Mouse (Mus musculus) kidney, postnatal 0 days (tissue): ENCODE measurements around the gene Iqcn. TPM values are rescaled to one million over a fixed set of nuclear protein-coding genes. Genes with fewer than 3 reads are reported as not detected.

Source experiments
- ATAC-seq: fragments of 200-750 bp; cut with Nextera tagmentation; replicated peaks from 2 replicates; pipeline ENCODE4 v1.8.0; 2017; ENCODE audit warnings: low read depth, moderate number of reproducible peaks, moderate TSS enrichment, moderate library complexity; ENCODE audit not compliant: low FRiP score
- DNase-seq: peaks from one replicate; pipeline ENCODE4 v3.0.0-alpha.2; 2016; ENCODE audit warnings: low spot score
- H3K27ac ChIP-seq: fragments of 300-500 bp; sonication (generic); 2 replicates; pipeline ENCODE4 v1.5.1; 2014; ENCODE audit warnings: mild to moderate bottlenecking
- H3K27me3 ChIP-seq: fragments of 300-500 bp; sonication (generic); 2 replicates; pipeline ENCODE4 v1.6.1; 2014; ENCODE audit warnings: low read length, mixed read lengths; ENCODE audit not compliant: insufficient read depth
- H3K36me3 ChIP-seq: fragments of 300-500 bp; sonication (generic); 2 replicates; pipeline ENCODE4 v1.6.1; 2014; ENCODE audit warnings: low read length, mixed read lengths; ENCODE audit not compliant: insufficient read depth
- H3K4me1 ChIP-seq: fragments of 300-500 bp; sonication (generic); replicated peaks from 2 replicates; pipeline ENCODE4 v1.6.1; 2014; ENCODE audit warnings: antibody characterized with exemption, low read length, mixed read lengths; ENCODE audit not compliant: insufficient read depth
- H3K4me2 ChIP-seq: fragments of 300-500 bp; sonication (generic); 2 replicates; pipeline ENCODE4 v1.6.1; 2014; ENCODE audit warnings: mild to moderate bottlenecking, low read length, moderate library complexity, mixed read lengths
- H3K4me3 ChIP-seq: fragments of 300-500 bp; sonication (generic); replicated peaks from 2 replicates; pipeline ENCODE4 v1.5.1; 2014; ENCODE audit warnings: low read depth, low read length
- H3K9ac ChIP-seq: fragments of 300-500 bp; sonication (generic); 2 replicates; pipeline ENCODE4 v1.6.1; 2014; ENCODE audit warnings: low read depth, low read length
- H3K9me3 ChIP-seq: fragments of 300-500 bp; sonication (generic); replicated peaks from 2 replicates; pipeline ENCODE4 v1.6.1; 2016; ENCODE audit warnings: low read length, inconsistent platforms, mixed read lengths
- CTCF ChIP-seq: IDR thresholded peaks from 2 replicates; pipeline ENCODE4 v1.5.1; 2016; ENCODE audit warnings: antibody characterized with exemption, low read depth, mild to moderate bottlenecking, moderate library complexity
- WGBS: fragments of 180-500 bp; shearing (Covaris S2); extraction: QIAGEN DNeasy Blood & Tissue Kit; methylation state at CpG from one replicate; pipeline ENCODE4 v1.1.7; 2014; 5-methylcytosine and 5-hydroxymethylcytosine counted together
- polyA plus RNA-seq: library from polyadenylated mRNA; unstranded; fragments of >200 nt; fragmentation: Nextera tagmentation; extraction: Ambion mirVana; gene quantifications from 2 replicates; pipeline ENCODE4 v1.2.1, GENCODE M21; 2015

Gene Iqcn
- polyA plus RNA-seq, 1 experiment from 2014 or later: 0.03 TPM

GRCm38 (mm10) chr8:70667071-70667470 is 36.2 kb upstream of the Iqcn start:
- WGBS: 47% methylated on average over 5 of the region's 5 CpGs
- TF ChIP-seq CTCF: no peak
- Histone ChIP-seq H3K27me3 (no peaks in the 10 kb centered on the region), H3K4me2 (no peak overlapping the region), H3K9me3 (no peaks in the 10 kb centered on the region), H3K4me3 (no peak overlapping the region), H3K36me3 (no peaks in the 10 kb centered on the region), H3K4me1 (0 out of 2 replicates have a peak, but pooled peaks cover 3% of the 10 kb centered on the region), H3K27ac (0 out of 2 replicates have a peak overlapping the region, but pooled peaks have one; percentile 31), H3K9ac (no peak overlapping the region)
- DNase-seq (no peak), ATAC-seq (no peak)

DNA sequence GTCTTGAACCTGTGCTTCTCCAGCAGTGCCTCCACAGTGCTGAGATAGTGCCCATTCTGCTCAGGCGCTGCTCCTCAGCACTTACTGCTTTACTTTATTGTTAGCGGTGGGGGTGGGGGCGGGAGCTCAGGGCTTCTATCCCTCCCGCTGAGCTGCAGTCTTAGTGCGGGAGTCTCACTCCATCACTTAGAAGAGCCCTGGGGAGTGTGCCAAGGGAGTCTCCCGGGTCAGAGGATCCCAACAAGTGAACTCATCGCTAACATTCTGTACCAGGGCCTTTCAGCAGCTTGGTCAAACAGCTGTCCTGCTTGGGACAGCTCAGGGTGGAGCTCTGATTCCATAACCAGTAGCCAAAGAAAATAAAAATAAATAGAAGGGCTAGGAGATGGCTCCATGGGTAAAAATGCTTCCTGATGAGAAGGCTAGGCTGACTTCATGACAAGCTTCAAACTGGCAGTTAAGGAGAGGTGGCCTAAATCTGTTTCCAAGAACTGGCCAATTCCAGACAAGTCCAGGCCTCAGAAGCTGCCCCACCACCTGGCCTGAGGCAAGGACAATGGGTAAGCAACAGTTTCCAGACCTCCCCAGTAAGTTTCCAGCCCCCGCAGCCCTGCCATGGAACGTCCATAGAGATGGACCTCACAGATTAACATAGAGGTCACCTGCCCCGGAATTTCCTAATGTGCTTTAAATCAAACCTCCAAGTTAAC is 31.5 kb upstream of the Iqcn start:
- DNase-seq: no peak

GRCm38 (mm10) chr8:70672325-70673078 is 30.8 kb upstream of the Iqcn start:
- peak; percentile 37; the same call in 1 of the 2 replicates for TF ChIP-seq CTCF
- Histone ChIP-seq H3K4me3 (0 out of 2 replicates have a peak overlapping the region, but pooled peaks have one; percentile 9), H3K4me2 (peak overlapping the region; percentile 51), H3K9ac (peak overlapping the region; percentile 24; the same call in 1 of the 2 replicates), H3K36me3 (peaks cover 3% of the 10 kb centered on the region; the same call in 1 of the 2 replicates), H3K27ac (peak overlapping the region; percentile 83), H3K4me1 (peaks cover 18% of the 10 kb centered on the region), H3K27me3 (no peaks in the 10 kb centered on the region), H3K9me3 (no peaks in the 10 kb centered on the region)
- no peak for ATAC-seq
- 35% methylated on average over 19 of the region's 19 CpGs for WGBS
- DNase-seq: peak; percentile 49

More for the DNA sequence above, 31.5 kb upstream of the Iqcn start:
- no peak for ATAC-seq
- H3K4me2 ChIP-seq: no peak overlapping the region
- peaks cover 3% of the 10 kb centered on the region; the same call in 1 of the 2 replicates for H3K36me3 ChIP-seq
- WGBS: 60% methylated on average over 10 of the region's 10 CpGs
- peaks cover 18% of the 10 kb centered on the region for H3K4me1 ChIP-seq
- H3K27ac ChIP-seq: peak overlapping the region; percentile 83; the same call in 1 of the 2 replicates
- no peak overlapping the region for H3K9ac ChIP-seq
- no peak for TF ChIP-seq CTCF
- H3K27me3 ChIP-seq: no peaks in the 10 kb centered on the region
- H3K9me3 ChIP-seq: no peaks in the 10 kb centered on the region
- no peak overlapping the region for H3K4me3 ChIP-seq

DNA sequence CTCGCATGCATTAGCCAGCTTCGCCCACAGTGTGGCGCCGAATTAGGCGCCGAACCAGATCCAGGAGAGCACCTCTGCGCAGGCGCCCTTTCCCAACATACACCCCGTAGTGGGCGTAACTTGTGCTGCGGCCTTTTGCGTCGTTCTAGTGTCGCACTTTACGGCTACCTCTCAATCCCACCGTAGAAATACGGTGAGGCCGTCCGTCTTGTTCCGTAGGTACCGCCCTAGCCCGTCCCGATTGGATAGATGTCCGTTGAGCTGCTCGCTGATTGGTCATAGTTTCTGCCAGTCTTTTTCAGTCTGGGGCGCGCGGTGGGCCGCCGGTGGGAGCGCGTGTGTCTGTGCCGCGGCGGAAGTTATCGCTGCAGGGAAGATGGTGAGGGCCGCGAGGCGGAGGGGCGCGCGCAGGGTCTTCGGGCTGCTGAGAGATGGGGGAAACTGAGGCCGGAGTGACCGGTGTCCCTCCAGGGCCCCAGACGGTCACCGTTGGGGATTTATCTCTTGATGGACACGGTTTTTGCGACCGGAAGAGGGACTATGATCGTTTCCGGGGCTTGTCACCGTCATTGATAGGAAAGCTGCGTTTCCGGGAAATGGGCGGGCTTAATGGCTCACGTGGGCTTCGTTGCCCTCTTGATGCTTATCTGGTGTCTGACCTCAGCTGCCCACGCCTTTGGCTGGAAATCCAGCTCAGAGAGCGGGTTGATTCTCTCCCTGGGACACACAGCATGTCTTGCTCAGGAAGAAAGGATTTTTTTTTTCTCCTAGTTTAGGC is 30.0 kb upstream of the Iqcn start, which contains the start of gene Lsm4:
Gene Lsm4, plus strand, starts transcription at position 170 of the 778 bp plus-strand sequence.
- Histone ChIP-seq H3K4me2 (peak within 1 kb of the TSS; percentile 53), H3K4me3 (peak within 1 kb of the TSS; percentile 60), H3K9ac (peak within 1 kb of the TSS; percentile 67), H3K4me1 (peaks cover 18% of the 10 kb centered on the region), H3K27me3 (no peaks in the 10 kb centered on the region), H3K27ac (peak within 1 kb of the TSS; percentile 96), H3K36me3 (peaks cover 4% of the 10 kb centered on the region), H3K9me3 (no peaks in the 10 kb centered on the region)
- ATAC-seq: peak; percentile 96
- TF ChIP-seq CTCF: peak; percentile 89
- WGBS: under 1% methylated on average over 60 of the region's 60 CpGs
- peak; percentile 100 for DNase-seq

DNA sequence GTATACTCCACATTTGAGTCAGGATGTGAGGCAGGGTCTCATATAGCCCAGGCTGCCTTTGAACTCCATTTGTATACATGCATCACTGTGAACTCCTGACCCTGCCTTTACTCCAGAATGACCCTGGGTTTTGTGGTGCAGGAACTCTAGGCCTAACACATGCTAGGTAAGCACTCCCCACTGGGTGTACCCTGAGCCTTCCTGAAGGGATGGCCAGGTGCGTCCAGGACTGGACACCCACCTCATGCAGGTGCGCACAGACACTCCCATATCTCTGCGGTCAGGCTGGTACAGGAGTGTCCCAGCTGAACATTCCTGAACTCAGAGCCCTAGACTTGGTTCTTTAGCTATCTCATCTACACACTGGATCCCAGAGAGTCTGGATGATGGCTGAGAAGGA is 29.1 kb upstream of the Iqcn start:
- Histone ChIP-seq H3K4me2 (peak overlapping the region; percentile 53), H3K4me1 (peaks cover 18% of the 10 kb centered on the region), H3K27me3 (no peaks in the 10 kb centered on the region), H3K4me3 (peak overlapping the region; percentile 60), H3K9ac (peak overlapping the region; percentile 67; the same call in 1 of the 2 replicates), H3K27ac (peak overlapping the region; percentile 96), H3K36me3 (peaks cover 11% of the 10 kb centered on the region), H3K9me3 (no peaks in the 10 kb centered on the region)
- no peak for TF ChIP-seq CTCF
- 79% methylated on average over 3 of the region's 3 CpGs for WGBS
- DNase-seq: no peak
- ATAC-seq: no peak

DNA sequence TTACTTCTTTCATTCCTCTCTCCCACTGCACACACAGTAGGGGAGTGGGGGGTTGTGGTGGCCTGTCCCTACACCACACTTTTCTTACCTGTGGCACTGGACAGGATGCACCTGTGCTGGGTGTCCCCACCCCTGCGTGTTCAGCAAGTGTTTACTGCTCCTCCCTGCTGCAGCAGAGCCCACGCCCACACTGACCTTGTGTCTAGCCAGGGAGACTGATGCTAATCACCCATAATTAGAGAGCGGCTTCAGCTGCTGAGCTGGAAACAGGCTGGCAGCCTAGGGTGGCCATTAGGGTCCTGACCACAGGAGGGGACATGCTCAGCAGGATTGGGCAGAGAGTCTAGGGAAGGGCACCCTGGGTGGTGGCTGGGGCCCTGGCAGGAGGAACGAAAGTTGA is 28.5 kb upstream of the Iqcn start:
- peaks cover 17% of the 10 kb centered on the region for H3K36me3 ChIP-seq
- peaks cover 18% of the 10 kb centered on the region for H3K4me1 ChIP-seq
- no peak overlapping the region for H3K4me2 ChIP-seq
- ATAC-seq (no peak), DNase-seq (no peak)
- H3K9ac ChIP-seq: 0 out of 2 replicates have a peak overlapping the region, but pooled peaks have one; percentile 67
- H3K27ac ChIP-seq: peak overlapping the region; percentile 96
- TF ChIP-seq CTCF: no peak
- 53% methylated on average over 4 of the region's 4 CpGs for WGBS
- no peak overlapping the region for H3K4me3 ChIP-seq
- H3K27me3 ChIP-seq: no peaks in the 10 kb centered on the region
- H3K9me3 ChIP-seq: no peaks in the 10 kb centered on the region
